8 mouse cellular contexts compared by ENCODE assay signal in genomic region chr14:57607500-57607899, GRCm38 (mm10). TPM values are rescaled to one million over a fixed set of nuclear protein-coding genes. Genes with fewer than 3 reads are reported as not detected.
DNase-seq lines count a peak whose midpoint lies in the region; ATAC-seq lines count a peak whose summit lies in the region.

No protein-coding gene starts in this region.

- peak overlapping the region; percentile 51; the same call in 1 of the 2 replicates for H3K27ac ChIP-seq in heart, embryonic 16.5 days (ENCODE audit: low read length)

- ATAC-seq in heart, embryonic 16.5 days (replicated peaks; ENCODE audit: extremely low read depth, insufficient read depth, low FRiP score): peak; percentile 98

- peaks cover 19% of the 10 kb centered on the region for H3K4me1 ChIP-seq in heart, embryonic 16.5 days (ENCODE audit: control insufficient read depth, insufficient read depth, low read length)

- WGBS in heart, embryonic 16.5 days: 9% methylated on average over 1 of the region's 1 CpGs

- H3K36me3 ChIP-seq in heart, embryonic 16.5 days (ENCODE audit: control insufficient read depth, insufficient read depth): peaks cover 17% of the 10 kb centered on the region

- DNase-seq in 416B (ENCODE audit: low read depth): peak; percentile 81
- DNase-seq in adrenal gland, adult 8-10 months: peak; percentile 95
- DNase-seq in fibroblast of lung, adult 2 months (ENCODE audit: low read depth): peak; percentile 90
- peak; percentile 82 for DNase-seq in layer of hippocampus, adult 9-11 months
- peak; percentile 98 for DNase-seq in lung, postnatal 36 days
- peak; percentile 26 to 36 for DNase-seq in spleen, postnatal 14 days (ENCODE audit: low spot score in 2 of 2)
- DNase-seq in T-cell, adult 2 months (ENCODE audit: low spot score): no peak

- no peak overlapping the region for H3K4me3 ChIP-seq in heart, embryonic 16.5 days (ENCODE audit: low read length)

- H3K9me3 ChIP-seq in heart, embryonic 16.5 days (replicated peaks; ENCODE audit: control insufficient read depth, low read length): no peaks in the 10 kb centered on the region

- H3K27me3 ChIP-seq in heart, embryonic 16.5 days (ENCODE audit: control insufficient read depth, insufficient read depth, low read length): no peaks in the 10 kb centered on the region

- H3K9ac ChIP-seq in heart, embryonic 16.5 days (ENCODE audit: low read length): no peak overlapping the region

- no peak overlapping the region for H3K4me2 ChIP-seq in heart, embryonic 16.5 days (ENCODE audit: low read depth, low read length)

RNA-seq across cellular contexts. Expression of gene Eef1akmt1, which starts 36.1 kb away (rescaled TPM):
- 10 to 100 TPM; 25.7 to 31.8 (median 28.9) TPM for total RNA-seq in adrenal gland, adult 8-10 months (2022)
- 73.2 and 75.7 TPM in 2 replicates for polyA plus RNA-seq in heart, embryonic 16.5 days (2015; fragmentation: Nextera tagmentation; extraction: Ambion mirVana)

RNA-seq across cellular contexts. Expression of gene Xpo4, which starts 57.7 kb away (rescaled TPM):
- 10 to 100 TPM; 35.7 to 45.2 (median 38.1) TPM for total RNA-seq in adrenal gland, adult 8-10 months (2022)
- 13.0 and 13.7 TPM in 2 replicates for polyA plus RNA-seq in heart, embryonic 16.5 days (2015; fragmentation: Nextera tagmentation; extraction: Ambion mirVana)
